Mouse (Mus musculus): Measurements from ENCODE around the gene Olig2.

The Olig2 gene

GRCm38 (mm10) chr16:91225233-91226037 is at the start of gene Olig2:
Gene Olig2 (plus strand): TSS chr16:91225457.
- in situ Hi-C loops (cut with MboI; ENCODE audit: unreplicated experiment in 2 of 2), result no loop called here

GRCm38 (mm10) chr16:91175892-91176291 is 49.4 kb upstream of the Olig2 start:
- in situ Hi-C loops (cut with MboI; ENCODE audit: unreplicated experiment in 2 of 2), result no loop called here

- in situ Hi-C loops (cut with MboI; ENCODE audit: unreplicated experiment in 2 of 2), result no loop called here
Measured at GRCm38 (mm10) chr16:91187046-91187445, 38.2 kb upstream of the Olig2 start.

- in situ Hi-C loops (cut with MboI; ENCODE audit: unreplicated experiment in 2 of 2), result no loop called here
Measured at GRCm38 (mm10) chr16:91187662-91188061, 37.6 kb upstream of the Olig2 start.

GRCm38 (mm10) chr16:91188304-91188703 is 37.0 kb upstream of the Olig2 start:
- in situ Hi-C loops (cut with MboI; ENCODE audit: unreplicated experiment in 2 of 2), result no loop called here

- in situ Hi-C loops (cut with MboI; ENCODE audit: unreplicated experiment in 2 of 2), result no loop called here
Measured at GRCm38 (mm10) chr16:91191233-91191632, 34.0 kb upstream of the Olig2 start.

GRCm38 (mm10) chr16:91191663-91192237 is 33.5 kb upstream of the Olig2 start:
- in situ Hi-C loops (cut with MboI; ENCODE audit: unreplicated experiment in 2 of 2), result no loop called here

GRCm38 (mm10) chr16:91192672-91193354 is 32.4 kb upstream of the Olig2 start:
- in situ Hi-C loops (cut with MboI; ENCODE audit: unreplicated experiment in 2 of 2), result no loop called here

GRCm38 (mm10) chr16:91199815-91200214 is 25.4 kb upstream of the Olig2 start:
- in situ Hi-C loops (cut with MboI; ENCODE audit: unreplicated experiment in 2 of 2), result no loop called here

- in situ Hi-C loops (cut with MboI; ENCODE audit: unreplicated experiment in 2 of 2), result no loop called here
Measured at GRCm38 (mm10) chr16:91202989-91203388, 22.3 kb upstream of the Olig2 start.

GRCm38 (mm10) chr16:91206371-91206770 is 18.9 kb upstream of the Olig2 start:
- in situ Hi-C loops (cut with MboI; ENCODE audit: unreplicated experiment in 2 of 2), result no loop called here

- in situ Hi-C loops (cut with MboI; ENCODE audit: unreplicated experiment in 2 of 2), result no loop called here
Measured at GRCm38 (mm10) chr16:91217077-91217476, 8.2 kb upstream of the Olig2 start.

- in situ Hi-C loops (cut with MboI; ENCODE audit: unreplicated experiment in 2 of 2), result no loop called here
Measured at GRCm38 (mm10) chr16:91217948-91218347, 7.3 kb upstream of the Olig2 start.

GRCm38 (mm10) chr16:91219246-91219645 is 6.0 kb upstream of the Olig2 start:
- in situ Hi-C loops (cut with MboI; ENCODE audit: unreplicated experiment in 2 of 2), result no loop called here

- in situ Hi-C loops (cut with MboI; ENCODE audit: unreplicated experiment in 2 of 2), result no loop called here
Measured at GRCm38 (mm10) chr16:91222171-91222642, 3.0 kb upstream of the Olig2 start.

- in situ Hi-C loops (cut with MboI; ENCODE audit: unreplicated experiment in 2 of 2), result no loop called here
Measured at GRCm38 (mm10) chr16:91222643-91223271, 2.5 kb upstream of the Olig2 start.

- in situ Hi-C loops (cut with MboI; ENCODE audit: unreplicated experiment in 2 of 2), result no loop called here
Measured at GRCm38 (mm10) chr16:91223327-91224067, 1.8 kb upstream of the Olig2 start.

GRCm38 (mm10) chr16:91224068-91224402 is 1.2 kb upstream of the Olig2 start:
- in situ Hi-C loops (cut with MboI; ENCODE audit: unreplicated experiment in 2 of 2), result no loop called here

- in situ Hi-C loops (cut with MboI; ENCODE audit: unreplicated experiment in 2 of 2), result no loop called here
Measured at GRCm38 (mm10) chr16:91224481-91225232, 600 bp upstream of the Olig2 start.

All from v-Abl transformed pro-B cells (cell line).